Mouse (Mus musculus) spleen, adult 18-20 months (tissue): Measurements from ENCODE around the gene Swt1.
"Not testable (repeated sequence)": the region's sequence is repeated elsewhere in the genome, so short reads cannot be mapped to it uniquely, and the experiment has no call there.

Experiments
- DNase-seq, 2 experiments: peaks; one replicate each; pipeline ENCODE4 v3.0.0; 2022; ENCODE audit warnings: mixed read lengths in 2 of 2

Swt1 gene

GRCm38 (mm10) chr1:151428263-151429221 is at the start of gene Swt1, which contains the start of gene Trmt1l:
Gene Swt1, minus strand, starts transcription at chr1:151428455.
Gene Trmt1l, plus strand, starts transcription at chr1:151428542.
- DNase-seq, result peak; percentile 91 to 93

GRCm38 (mm10) chr1:151472386-151472785 is 44.1 kb upstream of the Swt1 start:
- not testable (repeated sequence) for DNase-seq

DNA sequence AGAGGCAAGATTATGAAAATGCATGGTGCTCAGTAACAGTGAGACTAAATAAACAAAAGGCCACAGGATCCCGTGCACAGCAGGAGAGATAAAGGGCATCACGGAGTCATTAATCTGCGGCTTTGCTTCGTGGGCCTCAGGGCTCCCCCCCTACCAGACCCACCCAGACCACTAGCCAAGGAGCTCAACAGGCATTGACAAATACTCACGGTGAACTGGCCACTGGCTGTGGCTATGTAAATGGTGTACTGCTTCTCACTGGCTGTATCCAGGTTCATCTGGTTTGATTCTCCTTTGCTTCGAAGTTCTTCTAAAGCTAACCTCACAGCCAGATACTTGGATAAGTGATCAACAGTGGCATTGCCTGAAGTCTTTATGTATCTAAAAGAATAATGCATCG is 43.2 kb upstream of the Swt1 start:
- no peak for DNase-seq

DNA sequence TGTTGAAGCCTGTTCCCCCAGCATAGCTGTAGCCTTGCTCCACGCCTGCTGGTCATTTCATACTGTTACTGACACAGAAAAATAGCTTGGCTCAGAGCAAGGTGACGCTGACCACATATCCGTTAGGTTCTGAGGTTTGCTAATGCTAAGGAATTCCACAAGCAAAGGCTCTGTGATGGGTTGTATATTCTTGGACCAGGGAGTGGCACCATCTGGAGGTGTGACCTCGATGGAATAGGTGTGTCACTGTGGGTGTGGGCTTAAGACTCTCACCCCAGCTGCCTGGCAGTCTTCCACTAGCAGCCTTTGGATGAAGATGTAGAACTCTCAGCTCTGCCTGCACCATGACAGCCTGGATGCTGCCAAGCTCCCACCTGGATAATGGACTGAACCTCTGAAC is 38.3 kb upstream of the Swt1 start:
- no peak for DNase-seq

DNA sequence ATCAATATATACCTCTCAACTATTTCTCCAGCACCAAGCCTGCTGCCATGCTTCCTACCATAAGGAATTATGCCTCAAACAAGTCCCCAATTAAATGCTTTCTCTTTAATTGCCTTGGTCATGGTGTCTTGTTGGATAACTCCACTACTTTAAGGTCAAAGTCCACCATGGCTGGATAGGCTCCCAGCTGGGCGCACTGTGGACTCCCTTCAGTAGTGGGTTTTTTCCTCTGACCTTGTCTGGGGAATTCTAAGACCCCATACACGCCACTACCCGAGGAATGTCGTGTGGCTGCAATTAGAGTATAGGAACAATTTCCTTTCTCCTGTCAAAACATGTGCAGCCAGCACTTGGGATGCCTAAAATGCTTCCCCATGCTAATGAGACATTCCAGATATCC is 36.7 kb upstream of the Swt1 start:
- no peak for DNase-seq

- no peak for DNase-seq
Measured at GRCm38 (mm10) chr1:151461265-151461664, 33.0 kb upstream of the Swt1 start.

- no peak for DNase-seq
Measured at GRCm38 (mm10) chr1:151457087-151457486, 28.8 kb upstream of the Swt1 start.

- no peak for DNase-seq
Measured at GRCm38 (mm10) chr1:151451946-151452345, 23.7 kb upstream of the Swt1 start.

GRCm38 (mm10) chr1:151450851-151451250 is 22.6 kb upstream of the Swt1 start:
- DNase-seq, result no peak

DNA sequence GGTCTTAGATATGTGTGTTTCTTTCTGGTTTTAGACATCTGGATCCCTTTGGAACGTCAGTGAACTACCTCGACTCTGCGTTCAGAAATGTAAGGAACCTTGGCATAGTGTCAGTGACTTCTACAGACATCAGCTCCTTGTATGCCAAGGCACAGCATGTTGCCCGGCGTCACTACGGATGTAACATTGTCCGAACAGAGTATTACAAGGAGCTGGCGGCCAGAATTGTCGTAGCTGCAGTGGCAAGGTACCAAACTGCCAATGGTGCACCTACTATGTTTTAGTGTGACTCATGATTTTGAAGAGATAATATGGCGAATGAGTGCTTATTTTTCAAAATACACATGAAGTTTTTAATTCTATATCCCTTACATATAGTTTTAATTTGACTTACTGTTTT is 21.6 kb upstream of the Swt1 start:
- no peak for DNase-seq

DNA sequence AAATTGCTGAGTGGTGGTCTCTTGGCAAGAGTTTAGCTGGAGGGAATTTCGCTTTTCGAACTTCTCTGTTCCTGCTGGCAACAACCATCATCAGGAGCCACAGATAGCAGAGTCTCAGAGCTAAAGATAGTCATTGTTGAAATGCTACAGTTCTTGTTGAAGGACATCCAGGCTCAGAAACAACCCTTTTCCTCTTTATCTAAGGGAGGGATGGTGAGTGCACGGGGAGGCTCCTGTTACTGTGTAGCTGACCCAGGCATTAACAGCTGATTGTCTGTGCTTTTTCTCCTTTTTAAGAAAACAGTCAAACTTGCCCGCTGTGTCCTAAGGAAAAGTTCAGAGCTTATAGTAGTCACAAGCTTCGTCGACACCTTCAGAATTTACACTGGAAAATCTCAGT is 7.2 kb upstream of the Swt1 start:
- DNase-seq, result no peak

GRCm38 (mm10) chr1:151429316-151429715 is 1.1 kb upstream of the Swt1 start:
- no peak for DNase-seq

GRCm38 (mm10) chr1:151427888-151428262 is 380 bp downstream of the Swt1 start:
- DNase-seq, result no peak

DNA sequence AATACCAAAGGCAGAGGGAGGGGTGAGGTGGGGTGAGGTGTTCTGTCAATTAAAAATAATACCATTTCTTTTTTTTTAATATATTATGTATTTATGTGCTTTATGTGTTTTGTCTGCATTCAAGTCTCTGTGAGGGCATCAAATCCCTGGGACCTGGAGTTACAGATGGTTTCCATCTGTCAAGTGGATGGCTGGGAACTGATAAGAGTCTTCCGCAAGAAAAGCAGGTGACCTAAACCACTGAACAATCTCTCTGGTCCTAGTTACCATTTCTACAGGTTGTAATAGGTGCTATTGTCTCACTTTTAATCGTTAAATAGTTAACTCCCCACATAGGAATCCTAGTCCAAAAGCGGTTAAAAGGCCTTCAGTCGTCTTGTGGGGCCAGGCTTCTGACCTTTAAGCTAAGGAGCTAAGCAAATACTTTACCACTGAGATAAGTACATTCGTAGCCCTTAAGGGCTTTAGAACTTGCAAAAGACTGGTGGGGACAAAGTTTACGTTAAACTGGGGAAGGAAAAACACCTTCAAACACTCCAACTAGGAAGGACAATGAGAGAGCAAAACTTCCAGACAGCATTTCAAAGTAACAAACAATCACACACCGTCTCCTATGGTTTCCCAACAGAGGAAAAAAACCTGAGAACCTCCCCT is 1.2 kb downstream of the Swt1 start:
- DNase-seq, result no peak

- no peak for DNase-seq
Measured at GRCm38 (mm10) chr1:151422178-151422577, 6.1 kb downstream of the Swt1 start.

DNA sequence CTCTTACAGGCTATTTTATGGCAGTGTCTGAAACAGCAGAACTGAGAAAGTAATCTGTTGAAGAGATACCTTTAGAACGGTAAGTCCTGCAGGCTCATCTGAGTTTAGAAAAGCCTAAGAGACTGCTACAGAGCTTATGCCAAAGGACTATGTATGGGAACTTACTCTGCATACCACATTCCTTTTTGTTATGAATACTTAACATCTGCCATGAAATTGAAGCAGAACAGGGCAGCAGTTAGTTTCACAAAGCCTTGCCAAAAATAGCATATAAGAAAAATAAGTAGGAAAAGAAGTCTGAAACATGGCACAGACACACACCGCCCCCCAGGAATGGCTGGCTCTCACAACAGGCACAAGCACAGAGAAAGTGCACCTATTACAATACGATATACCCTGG is 18.4 kb downstream of the Swt1 start:
- DNase-seq, result no peak

DNA sequence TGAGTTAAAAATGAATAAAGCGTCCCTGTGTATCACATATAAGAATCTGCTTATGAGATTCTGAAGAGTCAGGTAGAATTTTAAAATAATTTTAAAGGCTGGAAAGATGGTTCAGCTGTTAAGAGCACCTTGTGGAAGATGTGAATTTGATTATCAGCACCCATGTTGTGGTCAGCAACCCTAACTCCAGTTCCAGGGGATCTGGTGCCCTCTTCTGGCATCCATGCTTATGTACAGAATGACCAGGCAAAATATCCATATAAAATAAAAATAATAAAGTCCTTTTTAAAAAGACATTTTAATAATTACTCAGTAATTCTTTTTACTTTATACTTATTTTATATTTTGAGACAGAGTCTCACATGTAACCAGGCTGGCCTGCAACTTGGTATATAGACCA is 38.2 kb downstream of the Swt1 start:
- DNase-seq, result no peak

GRCm38 (mm10) chr1:151377353-151377752 is 50.9 kb downstream of the Swt1 start:
- no peak for DNase-seq

GRCm38 (mm10) chr1:151372823-151373222 is 55.4 kb downstream of the Swt1 start:
- no peak for DNase-seq

GRCm38 (mm10) chr1:151371543-151371942 is 56.7 kb downstream of the Swt1 start:
- no peak for DNase-seq

GRCm38 (mm10) chr1:151370573-151370972 is 57.7 kb downstream of the Swt1 start:
- DNase-seq, result no peak

DNA sequence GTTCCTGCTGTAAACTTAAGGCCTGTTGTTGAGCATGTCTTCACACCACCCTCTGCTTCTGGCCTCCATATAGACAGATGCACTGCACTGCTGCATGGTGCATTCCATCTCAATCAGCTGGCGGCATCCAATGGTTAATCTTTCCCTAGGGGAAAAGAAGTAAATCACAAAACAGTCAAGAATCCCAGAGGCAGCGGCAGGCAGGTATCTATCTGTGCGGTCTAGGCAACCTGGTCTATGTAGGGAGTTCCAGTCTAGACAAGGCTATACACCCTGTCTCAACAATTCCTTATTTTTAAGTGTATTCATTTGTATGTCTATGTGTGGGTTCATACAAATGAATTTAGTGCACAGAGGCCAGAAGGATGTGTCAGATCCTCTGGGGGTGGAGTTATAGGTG is 59.8 kb downstream of the Swt1 start:
- no peak for DNase-seq

DNA sequence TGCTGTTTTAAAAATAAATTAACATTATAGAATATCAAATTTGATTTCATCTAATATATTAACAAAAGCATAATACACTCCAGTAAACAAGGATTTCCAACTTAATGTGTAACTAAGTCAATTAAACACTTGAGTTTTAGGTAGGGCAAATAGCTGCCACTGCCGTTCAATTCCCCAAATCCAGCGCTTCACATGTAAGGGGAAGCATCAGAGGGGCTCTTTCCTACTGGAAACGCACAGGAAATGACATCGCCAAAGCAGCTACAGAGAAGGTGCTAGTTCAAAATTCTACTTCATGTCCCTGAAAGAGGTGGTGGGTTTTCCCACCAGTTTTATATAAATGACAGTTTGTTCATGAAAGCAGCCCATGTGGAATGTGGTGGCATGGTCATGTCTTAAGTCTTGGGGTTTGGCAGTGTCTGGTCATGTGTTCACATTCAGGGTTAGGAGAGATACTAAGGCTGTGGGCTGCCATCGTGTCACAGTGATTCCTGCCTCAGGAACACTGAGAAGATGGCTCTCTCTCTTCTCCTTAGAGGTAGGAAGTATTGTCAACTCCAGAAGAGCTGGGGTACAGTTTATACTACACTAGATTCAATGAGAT is 60.4 kb downstream of the Swt1 start:
- DNase-seq, result no peak
